Mouse (Mus musculus) liver, postnatal 0 days (tissue): ENCODE results near the gene Nog.

ENCODE experiments used
- CTCF ChIP-seq: sonication (generic); IDR thresholded peaks from 2 replicates; pipeline ENCODE4 v1.5.1; 2016; ENCODE audit warnings: antibody characterized with exemption, low read depth
- EP300 ChIP-seq: IDR thresholded peaks from 2 replicates; pipeline ENCODE4 v1.6.1; 2016; ENCODE audit warnings: antibody characterized with exemption, low read depth, mild to moderate bottlenecking

- TF ChIP-seq CTCF, result no peak
- TF ChIP-seq EP300, result no peak
Measured at GRCm38 (mm10) chr11:89267520-89267919, 34.6 kb downstream of the Nog start.
